Mouse (Mus musculus) kidney, adult 2 months (tissue): ENCODE measurements around the gene Igsf21. TPM values are rescaled to one million over a fixed set of nuclear protein-coding genes. Genes with fewer than 3 reads are reported as not detected.

ENCODE experiments used
- DNase-seq: peaks from one replicate; pipeline ENCODE4 v3.0.0; 2021
- H3K27ac ChIP-seq: fragments of 200-500 bp; 2 replicates; pipeline ENCODE4 v1.5.1; 2012; ENCODE audit warnings: low read depth, low read length, control low read depth, inconsistent platforms; ENCODE audit not compliant: insufficient read depth
- H3K27me3 ChIP-seq: fragments of 200-500 bp; replicated peaks from 2 replicates; pipeline ENCODE4 v1.6.1; 2012; ENCODE audit warnings: mild to moderate bottlenecking, moderate library complexity, low read length, inconsistent platforms; ENCODE audit not compliant: control insufficient read depth, insufficient read depth
- H3K36me3 ChIP-seq: fragments of 200-500 bp; 2 replicates; pipeline ENCODE4 v1.6.1; 2012; ENCODE audit warnings: mild to moderate bottlenecking, moderate library complexity, low read length, inconsistent platforms; ENCODE audit not compliant: control insufficient read depth, insufficient read depth
- H3K4me1 ChIP-seq: fragments of 200-500 bp; 2 replicates; pipeline ENCODE4 v1.6.1; 2011; ENCODE audit warnings: low read length; ENCODE audit not compliant: control insufficient read depth, insufficient read depth
- H3K4me3 ChIP-seq: fragments of 200-500 bp; 2 replicates; pipeline ENCODE4 v1.5.1; 2011; ENCODE audit warnings: mild to moderate bottlenecking, low read depth, low read length, control low read depth; ENCODE audit not compliant: insufficient read depth
- CTCF ChIP-seq: fragments of 200-500 bp; conservative IDR thresholded peaks from 2 replicates; pipeline ENCODE4 v1.5.1; 2011; ENCODE audit warnings: low read depth, mild to moderate bottlenecking, control low read depth, low read length, moderate library complexity, mixed read lengths; ENCODE audit not compliant: insufficient read depth, insufficient read length
- POLR2A ChIP-seq: fragments of 200-500 bp; IDR thresholded peaks from one replicate; pipeline ENCODE4 v1.6.1; 2011; ENCODE audit warnings: low read depth, low read length, control low read depth
- WGBS: fragments of 180-500 bp; shearing (Covaris S2); methylation state at CpG from one replicate; pipeline ENCODE4 v1.1.7; 2018; 5-methylcytosine and 5-hydroxymethylcytosine counted together
- polyA plus RNA-seq: library from polyadenylated mRNA; depleted of rRNA; stranded (reverse); fragments of >200 nt; gene quantifications from 2 replicates; pipeline ENCODE4 v1.2.3, GENCODE M21; 2012

The Igsf21 gene
- polyA plus RNA-seq, 1 experiment = 0.39 TPM

GRCm38 (mm10) chr4:140104795-140105194, 141.8 kb downstream of the Igsf21 start:
- 12% methylated on average over 6 of the region's 6 CpGs for WGBS
- no peak overlapping the region for H3K27ac ChIP-seq
- no peak for TF ChIP-seq POLR2A
- TF ChIP-seq CTCF = no peak
- no peaks in the 10 kb centered on the region for H3K36me3 ChIP-seq
- no peak overlapping the region for H3K4me3 ChIP-seq
- DNase-seq = no peak
- H3K27me3 ChIP-seq = no peaks in the 10 kb centered on the region
- H3K4me1 ChIP-seq = no peaks in the 10 kb centered on the region

GRCm38 (mm10) chr4:140103341-140104027, 143.1 kb downstream of the Igsf21 start:
- no peak overlapping the region for H3K27ac ChIP-seq
- no peaks in the 10 kb centered on the region for H3K4me1 ChIP-seq
- WGBS = 2% methylated on average over 28 of the region's 28 CpGs
- no peak for DNase-seq
- no peaks in the 10 kb centered on the region for H3K36me3 ChIP-seq
- H3K27me3 ChIP-seq = no peaks in the 10 kb centered on the region
- TF ChIP-seq CTCF (no peak), POLR2A (no peak)
- no peak overlapping the region for H3K4me3 ChIP-seq

- no peaks in the 10 kb centered on the region for H3K36me3 ChIP-seq
- no peaks in the 10 kb centered on the region for H3K4me1 ChIP-seq
- H3K27me3 ChIP-seq = no peaks in the 10 kb centered on the region
- H3K27ac ChIP-seq = no peak overlapping the region
- no peak for DNase-seq
- H3K4me3 ChIP-seq = no peak overlapping the region
- 18% methylated on average over 11 of the region's 11 CpGs for WGBS
- TF ChIP-seq POLR2A (no peak), CTCF (no peak)
Observed at GRCm38 (mm10) chr4:140102581-140103200, 143.9 kb downstream of the Igsf21 start.

GRCm38 (mm10) chr4:140101106-140101505, 145.5 kb downstream of the Igsf21 start:
- peak; percentile 23 for DNase-seq
- H3K4me3 ChIP-seq = no peak overlapping the region
- H3K4me1 ChIP-seq = no peaks in the 10 kb centered on the region
- TF ChIP-seq POLR2A (no peak), CTCF (peak; percentile 62)
- WGBS = 62% methylated on average over 5 of the region's 5 CpGs
- H3K27ac ChIP-seq = no peak overlapping the region
- H3K27me3 ChIP-seq = no peaks in the 10 kb centered on the region
- no peaks in the 10 kb centered on the region for H3K36me3 ChIP-seq

GRCm38 (mm10) chr4:140100141-140100540, 146.4 kb downstream of the Igsf21 start:
- no peak overlapping the region for H3K4me3 ChIP-seq
- no peak overlapping the region for H3K27ac ChIP-seq
- no peaks in the 10 kb centered on the region for H3K4me1 ChIP-seq
- H3K36me3 ChIP-seq = no peaks in the 10 kb centered on the region
- no peaks in the 10 kb centered on the region for H3K27me3 ChIP-seq
- TF ChIP-seq CTCF (peak; percentile 32), POLR2A (no peak)
- WGBS = 84% methylated on average over 1 of the region's 1 CpGs
- no peak for DNase-seq

GRCm38 (mm10) chr4:140096283-140096682, 150.3 kb downstream of the Igsf21 start:
- no peaks in the 10 kb centered on the region for H3K4me1 ChIP-seq
- DNase-seq = no peak
- H3K27ac ChIP-seq = no peak overlapping the region
- no peaks in the 10 kb centered on the region for H3K36me3 ChIP-seq
- TF ChIP-seq POLR2A (no peak), CTCF (no peak; the same call in 1 of the 2 replicates)
- 64% methylated on average over 2 of the region's 2 CpGs for WGBS
- no peak overlapping the region for H3K4me3 ChIP-seq
- H3K27me3 ChIP-seq = no peaks in the 10 kb centered on the region

GRCm38 (mm10) chr4:140094835-140095234, 151.7 kb downstream of the Igsf21 start:
- H3K4me3 ChIP-seq = no peak overlapping the region
- H3K27me3 ChIP-seq = no peaks in the 10 kb centered on the region
- no peak for DNase-seq
- 64% methylated on average over 2 of the region's 2 CpGs for WGBS
- TF ChIP-seq POLR2A = no peak
- no peak for TF ChIP-seq CTCF
- no peaks in the 10 kb centered on the region for H3K36me3 ChIP-seq
- no peaks in the 10 kb centered on the region for H3K4me1 ChIP-seq
- no peak overlapping the region for H3K27ac ChIP-seq
